Mouse (Mus musculus): ENCODE measurements around the gene Zfp639.

- TF ChIP-seq CTCF (IDR thresholded peaks at IDR 0.05; ENCODE audit: control insufficient read depth, insufficient read depth, low read length) (no peak), POLR2A (IDR thresholded peaks at IDR 0.05; ENCODE audit: borderline replicate concordance, control insufficient read depth, low read depth, low read length) (no peak)
Observed at GRCm38 (mm10) chr3:32468411-32468810, 41.6 kb upstream of the Zfp639 start.
